Mouse (Mus musculus): ENCODE results near the gene Zcchc8.

Zcchc8 gene

DNA sequence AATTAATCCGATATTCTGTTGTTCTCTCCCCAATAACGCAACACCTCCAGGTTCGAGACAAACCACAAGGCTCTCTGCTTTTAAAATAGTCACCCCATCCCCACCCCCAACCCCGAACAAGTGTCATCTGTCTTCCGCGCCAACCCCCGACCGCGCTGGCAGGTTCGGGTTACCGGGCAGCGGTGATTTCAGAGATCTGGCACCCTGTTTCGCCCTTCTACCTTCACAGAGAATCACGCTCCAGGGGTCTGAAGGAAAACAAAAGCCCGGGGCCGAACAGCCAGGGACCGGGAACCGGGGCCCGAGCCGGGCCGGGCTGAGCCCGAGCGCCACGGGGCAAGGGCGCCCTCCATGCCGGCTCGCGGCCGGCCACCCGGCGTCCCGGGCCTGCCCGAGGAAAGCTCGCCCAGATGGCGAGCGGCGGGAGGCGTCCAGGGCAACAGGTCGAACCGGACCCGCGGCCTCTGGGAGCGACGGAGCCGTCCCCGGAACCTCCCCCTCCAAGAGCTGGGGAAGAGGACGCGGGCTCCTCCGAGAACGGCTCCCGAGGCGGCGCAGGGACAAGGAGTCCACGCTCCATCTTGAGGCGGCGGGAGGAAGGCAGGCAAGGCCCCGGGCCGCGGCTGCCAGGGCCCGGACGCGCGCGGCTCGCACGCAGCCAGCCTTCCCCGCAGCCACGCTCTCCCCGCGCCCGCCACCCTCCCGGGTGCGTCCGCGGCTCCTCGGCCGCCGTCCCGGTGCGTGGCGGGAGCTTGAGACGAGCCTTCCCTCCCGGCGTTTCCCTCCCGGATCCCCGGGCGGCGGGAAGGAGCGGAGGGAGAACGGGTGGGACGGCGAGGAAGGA is 37.3 kb downstream of the Zcchc8 start:
- CTCF ChIA-PET, result interaction anchor here (0.6 kb wide), 1 partner anchor 12 kb away, joined by 4 read pairs; no protein-coding TSS in a partner anchor

- CTCF ChIA-PET, result no interaction called here
Observed at GRCm38 (mm10) chr5:123683043-123683376, 37.9 kb downstream of the Zcchc8 start.

DNA sequence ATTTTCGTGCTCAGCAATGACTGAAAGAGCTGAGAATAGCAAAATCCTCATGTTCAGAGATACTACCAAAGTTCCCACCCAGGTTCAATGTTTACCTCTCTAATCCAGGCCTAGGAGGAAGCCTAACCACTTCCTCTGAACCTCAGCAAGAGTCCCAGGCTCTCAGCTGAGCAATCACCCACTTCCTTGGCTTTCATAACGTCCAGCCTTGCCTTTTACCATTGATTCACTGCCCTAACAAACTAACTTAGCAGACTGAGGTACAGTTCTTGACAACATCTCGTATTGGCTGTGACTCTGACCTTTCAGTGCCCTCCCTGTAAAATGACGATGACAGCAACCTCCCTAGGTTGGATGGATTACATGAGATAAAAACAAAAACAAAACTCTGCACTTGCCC is 38.5 kb downstream of the Zcchc8 start:
- CTCF ChIA-PET, result no interaction called here

GRCm38 (mm10) chr5:123679546-123680263 is 41.2 kb downstream of the Zcchc8 start:
- CTCF ChIA-PET, result no interaction called here

- CTCF ChIA-PET, result no interaction called here
Observed at GRCm38 (mm10) chr5:123679106-123679505, 41.8 kb downstream of the Zcchc8 start.

GRCm38 (mm10) chr5:123675717-123676116 is 45.2 kb downstream of the Zcchc8 start:
- CTCF ChIA-PET, result interaction anchor here (0.8 kb wide), 1 partner anchor 346 kb away, joined by 4 read pairs; no protein-coding TSS in a partner anchor

- CTCF ChIA-PET, result no interaction called here
Observed at GRCm38 (mm10) chr5:123675221-123675620, 45.7 kb downstream of the Zcchc8 start.

- CTCF ChIA-PET, result interaction anchor here (0.7 to 0.9 kb wide), 2 partner anchors 13 to 76 kb away, joined by 4 read pairs; partner anchors contain the start of gene Clip1
Observed at GRCm38 (mm10) chr5:123671473-123671820, 49.5 kb downstream of the Zcchc8 start.

- CTCF ChIA-PET, result interaction anchor here (0.7 kb wide), 1 partner anchor 76 kb away, joined by 4 read pairs; no protein-coding TSS in a partner anchor
Observed at GRCm38 (mm10) chr5:123670800-123671472, 50.0 kb downstream of the Zcchc8 start.

DNA sequence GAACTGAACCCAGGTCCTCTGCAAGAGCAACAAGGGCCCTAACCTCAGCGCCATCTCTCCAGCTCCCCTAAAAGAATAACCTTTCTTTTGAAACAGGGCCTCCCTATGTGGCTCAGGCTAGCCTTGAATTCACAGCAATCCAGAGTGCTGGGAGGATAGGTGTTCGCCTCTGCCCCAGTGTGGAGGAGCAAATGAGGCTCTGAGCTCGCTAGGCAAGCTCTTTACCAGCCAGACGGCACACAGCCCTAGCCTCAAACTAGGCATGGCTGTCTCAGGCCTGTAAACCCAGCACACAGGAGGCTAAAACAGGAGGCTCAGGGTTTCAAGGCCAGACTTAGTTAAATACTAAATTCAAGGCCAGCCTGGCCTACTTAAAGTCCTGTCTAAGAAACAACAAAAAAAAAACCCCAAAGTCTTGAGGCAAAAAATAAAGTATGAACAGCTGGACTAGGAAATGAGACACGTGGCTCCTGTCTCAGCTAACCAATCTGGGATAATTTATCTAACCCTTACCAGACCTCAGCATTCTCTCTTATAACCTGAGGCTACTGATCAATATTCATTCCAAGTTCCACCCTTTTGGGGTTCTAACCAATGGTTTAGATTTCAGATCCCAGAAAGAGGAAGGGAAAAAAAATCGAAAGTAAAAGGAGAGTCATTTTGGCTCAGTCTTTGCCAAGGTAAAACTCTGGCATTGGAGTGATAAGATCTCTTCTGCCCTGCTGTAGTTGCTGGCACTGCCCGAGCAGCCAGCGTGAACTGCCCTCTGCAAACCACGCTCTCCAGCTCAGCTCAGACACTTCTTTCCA is 50.7 kb downstream of the Zcchc8 start:
- CTCF ChIA-PET, result no interaction called here

- CTCF ChIA-PET, result no interaction called here
Observed at GRCm38 (mm10) chr5:123667915-123668314, 53.0 kb downstream of the Zcchc8 start.

DNA sequence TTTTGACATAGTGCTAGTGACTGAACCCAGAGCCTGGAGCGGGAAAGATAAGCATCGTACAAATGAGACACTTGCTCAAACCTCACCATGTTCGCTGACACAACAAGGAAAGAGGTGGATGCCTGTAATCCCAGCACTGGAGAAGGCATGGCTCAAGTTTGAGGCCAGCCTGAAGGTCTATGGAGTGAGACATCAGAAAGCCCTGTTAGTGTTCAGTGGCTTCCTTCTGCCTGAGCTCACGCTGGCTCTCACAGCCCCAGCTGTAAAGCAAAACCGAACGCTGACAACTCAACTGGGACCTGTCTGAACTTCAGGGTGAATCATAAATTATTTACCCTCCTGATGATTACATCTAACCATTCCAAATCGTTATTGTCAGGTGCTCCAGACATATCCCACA is 54.9 kb downstream of the Zcchc8 start:
- CTCF ChIA-PET, result no interaction called here

DNA sequence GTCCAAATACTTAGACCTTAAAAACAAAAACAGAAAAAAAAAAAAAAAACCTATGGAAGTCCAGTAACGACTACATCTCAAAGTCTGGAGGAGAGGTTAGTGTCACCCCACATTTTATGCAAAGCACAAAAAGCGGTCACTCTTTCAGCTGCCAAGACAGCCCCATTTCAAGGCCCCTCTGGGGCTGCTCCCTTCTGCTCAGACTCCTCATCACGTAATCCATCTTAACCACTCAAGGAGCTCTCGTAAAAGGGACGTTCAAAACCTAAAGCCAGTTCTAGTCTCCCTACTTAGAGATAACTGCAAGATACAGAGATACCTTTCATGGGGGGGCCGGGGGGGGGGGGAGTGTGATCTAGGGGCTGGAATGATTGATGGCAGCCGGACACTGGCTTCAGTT is 56.6 kb downstream of the Zcchc8 start:
- CTCF ChIA-PET, result no interaction called here

DNA sequence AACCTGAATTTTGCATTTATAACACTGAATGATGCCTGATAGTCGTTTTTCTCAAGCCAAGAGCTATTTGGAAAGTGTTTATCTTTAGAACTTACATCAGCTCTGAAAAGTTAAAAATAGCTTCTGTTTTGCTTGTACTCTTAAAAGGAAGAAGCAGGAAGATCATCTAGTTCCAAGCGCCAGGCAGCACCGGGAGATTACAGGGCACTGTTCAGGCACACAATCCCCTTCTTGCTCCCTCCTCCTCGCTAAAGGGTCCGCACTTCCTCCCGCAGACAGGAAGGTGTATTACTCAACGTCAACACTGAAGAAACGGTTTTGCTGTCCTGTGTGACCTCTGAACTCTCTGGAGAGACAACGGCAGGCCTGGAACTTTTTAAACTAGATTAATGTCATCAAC is 58.8 kb downstream of the Zcchc8 start:
- CTCF ChIA-PET, result no interaction called here

DNA sequence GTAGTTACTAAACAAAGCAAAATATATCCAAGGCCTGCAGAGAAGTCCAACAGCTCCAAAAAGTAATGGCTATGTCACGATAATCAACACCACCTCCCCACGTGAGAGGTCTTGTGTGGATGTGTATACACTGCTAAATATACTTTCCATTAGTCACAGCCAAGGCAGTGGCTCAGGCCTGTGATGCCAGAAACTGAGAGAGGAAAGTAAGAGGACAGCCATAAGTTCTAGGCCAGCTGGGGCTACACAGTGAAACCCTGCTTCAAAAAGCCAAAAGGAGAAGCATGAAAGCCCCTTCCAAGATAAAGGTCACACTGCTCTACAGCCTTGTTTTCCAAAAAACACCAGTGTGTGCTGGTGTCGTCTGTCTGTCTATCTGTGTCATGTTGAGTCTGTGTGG is 59.3 kb downstream of the Zcchc8 start:
- CTCF ChIA-PET, result no interaction called here

GRCm38 (mm10) chr5:123657651-123658050 is 63.2 kb downstream of the Zcchc8 start:
- CTCF ChIA-PET, result interaction anchor here (1.0 kb wide), 1 partner anchor 29 kb away, joined by 3 read pairs; no protein-coding TSS in a partner anchor

DNA sequence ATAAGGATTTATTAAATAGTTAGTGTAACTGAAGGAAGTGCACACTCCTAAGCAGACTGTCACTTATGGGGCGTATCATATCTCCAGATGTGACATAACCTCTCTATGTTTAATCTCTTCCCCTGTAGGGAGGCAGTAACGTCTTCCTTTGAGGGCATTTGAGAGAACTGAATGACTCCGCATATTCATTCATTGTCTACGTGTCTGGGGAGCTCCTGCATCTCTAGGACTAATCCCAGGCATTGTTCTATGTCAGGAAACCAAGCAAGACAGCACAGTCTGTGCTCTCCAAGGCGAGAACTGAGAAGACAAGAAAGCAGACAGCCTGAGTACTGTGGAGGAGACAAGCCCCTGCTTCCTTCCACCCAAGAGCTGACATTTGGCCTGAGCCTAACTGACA is 66.0 kb downstream of the Zcchc8 start:
- CTCF ChIA-PET, result no interaction called here

DNA sequence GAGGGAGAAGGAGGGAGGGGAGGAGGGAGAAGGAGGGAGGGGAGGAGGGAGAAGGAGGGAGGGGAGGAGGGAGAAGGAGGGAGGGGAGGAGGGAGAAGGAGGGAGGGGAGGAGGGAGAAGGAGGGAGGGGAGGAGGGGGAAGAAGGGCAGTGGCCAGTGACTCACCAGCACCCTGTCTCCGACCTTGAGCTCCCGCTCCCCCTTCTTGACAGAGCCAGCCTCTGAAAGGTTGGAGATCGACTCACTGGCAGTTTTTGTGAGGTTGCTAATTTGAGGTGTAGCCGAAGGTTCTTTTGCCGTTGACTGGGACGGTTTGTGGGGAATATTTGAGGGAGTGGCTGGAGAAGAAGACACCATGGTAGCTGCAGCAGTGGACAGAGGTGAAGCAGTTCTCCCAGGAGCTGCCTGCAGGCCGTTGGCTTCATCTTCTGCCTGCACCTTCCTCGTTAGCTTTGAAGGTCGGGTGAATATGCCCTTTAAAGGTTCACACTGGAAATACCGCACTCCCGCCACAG is 67.6 kb downstream of the Zcchc8 start:
- CTCF ChIA-PET, result interaction anchor here (0.6 to 0.7 kb wide), 2 partner anchors 142 to 233 kb away, joined by 3 to 4 read pairs; no protein-coding TSS in a partner anchor

DNA sequence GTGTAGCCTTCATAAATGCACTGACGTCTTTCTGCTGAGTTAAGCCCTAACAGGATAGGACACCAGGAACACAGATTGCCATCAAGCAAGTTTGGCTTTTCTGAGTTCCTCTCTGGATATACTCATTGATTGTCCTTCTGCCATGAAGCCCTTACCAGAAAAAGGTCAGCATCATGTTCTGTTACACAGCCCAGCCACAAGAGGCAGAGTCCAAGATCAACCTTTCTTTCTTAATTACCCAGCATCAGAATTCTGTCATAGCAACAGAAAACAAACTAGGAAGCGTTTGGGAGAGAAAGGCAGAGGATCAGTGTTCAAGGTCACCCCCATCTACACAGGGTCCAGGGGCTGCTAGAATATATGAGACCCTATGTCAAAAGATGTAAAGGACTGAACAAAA is 70.1 kb downstream of the Zcchc8 start:
- CTCF ChIA-PET, result no interaction called here

Measured in spleen, embryonic (tissue).